Mouse (Mus musculus) midbrain, embryonic 15.5 days (tissue): ENCODE results near the gene Lmf2. TPM values are rescaled to one million over a fixed set of nuclear protein-coding genes. Genes with fewer than 3 reads are reported as not detected.
A peak's percentile ranks its signal among the peaks of the same experiment; 100 is the strongest.

Experiments
- ATAC-seq: fragments of 200-750 bp; cut with Nextera tagmentation; replicated peaks from 2 replicates; pipeline ENCODE4 v1.8.0; 2017; ENCODE audit warnings: moderate TSS enrichment
- H3K27ac ChIP-seq: fragments of 300-500 bp; sonication (generic); 2 replicates; pipeline ENCODE4 v1.5.1; 2015; ENCODE audit warnings: mild to moderate bottlenecking, inconsistent platforms
- H3K27me3 ChIP-seq: fragments of 300-500 bp; sonication (generic); replicated peaks from 2 replicates; pipeline ENCODE4 v1.6.1; 2015; ENCODE audit warnings: inconsistent platforms
- H3K36me3 ChIP-seq: fragments of 300-500 bp; sonication (generic); replicated peaks from 2 replicates; pipeline ENCODE4 v1.6.1; 2015; ENCODE audit warnings: inconsistent platforms
- H3K4me1 ChIP-seq: fragments of 300-500 bp; sonication (generic); 2 replicates; pipeline ENCODE4 v1.6.1; 2015; ENCODE audit warnings: inconsistent platforms
- H3K4me2 ChIP-seq: fragments of 300-500 bp; sonication (generic); 2 replicates; pipeline ENCODE4 v1.6.1; 2015; ENCODE audit warnings: inconsistent platforms, mild to moderate bottlenecking, moderate library complexity
- H3K4me3 ChIP-seq: fragments of 300-500 bp; sonication (generic); 2 replicates; pipeline ENCODE4 v1.5.1; 2015; ENCODE audit warnings: mild to moderate bottlenecking, inconsistent platforms
- H3K9ac ChIP-seq: fragments of 300-500 bp; sonication (generic); 2 replicates; pipeline ENCODE4 v1.6.1; 2015; ENCODE audit warnings: mild to moderate bottlenecking, inconsistent platforms
- H3K9me3 ChIP-seq: fragments of 300-500 bp; sonication (generic); 2 replicates; pipeline ENCODE4 v1.6.1; 2016; ENCODE audit warnings: inconsistent platforms
- WGBS: fragments of 180-500 bp; shearing (Covaris S2); methylation state at CpG from one replicate; pipeline ENCODE4 v1.1.7; 2015; ENCODE audit warnings: mixed read lengths; 5-methylcytosine and 5-hydroxymethylcytosine counted together
- polyA plus RNA-seq: library from polyadenylated mRNA; unstranded; fragments of >200 nt; fragmentation: Nextera tagmentation; extraction: Ambion mirVana; gene quantifications from 2 replicates; pipeline ENCODE4 v1.2.1, GENCODE M21; 2015

Gene Lmf2
- polyA plus RNA-seq, 1 experiment from 2014 or later: 30.5 TPM

GRCm38 (mm10) chr15:89377938-89378828, 22.7 kb upstream of the Lmf2 start:
- peak overlapping the region; percentile 69 for H3K4me2 ChIP-seq

GRCm38 (mm10) chr15:89377362-89377761, 21.9 kb upstream of the Lmf2 start:
- ATAC-seq: no peak
- Histone ChIP-seq H3K27me3 (peaks cover 42% of the 10 kb centered on the region), H3K36me3 (no peaks in the 10 kb centered on the region), H3K27ac (no peak overlapping the region), H3K4me1 (peaks cover 34% of the 10 kb centered on the region), H3K9me3 (no peaks in the 10 kb centered on the region), H3K9ac (no peak overlapping the region), H3K4me2 (no peak overlapping the region), H3K4me3 (no peak overlapping the region)
- 5% methylated on average over 18 of the region's 18 CpGs for WGBS

More at GRCm38 (mm10) chr15:89377938-89378828, 22.7 kb upstream of the Lmf2 start:
- Histone ChIP-seq H3K27ac (no peak overlapping the region), H3K4me3 (peak overlapping the region; percentile 34), H3K4me1 (peaks cover 26% of the 10 kb centered on the region), H3K9me3 (no peaks in the 10 kb centered on the region), H3K27me3 (peaks cover 42% of the 10 kb centered on the region), H3K36me3 (no peaks in the 10 kb centered on the region), H3K9ac (peak overlapping the region; percentile 36)
- 11% methylated on average over 46 of the region's 46 CpGs for WGBS
- ATAC-seq: no peak

- no peaks in the 10 kb centered on the region for H3K9me3 ChIP-seq
- H3K36me3 ChIP-seq: peaks cover 3% of the 10 kb centered on the region; the same call in 1 of the 2 replicates
- no peak for ATAC-seq
- 24% methylated on average over 16 of the region's 16 CpGs for WGBS
- peaks cover 42% of the 10 kb centered on the region for H3K27me3 ChIP-seq
- no peak within 1 kb of the TSS for H3K9ac ChIP-seq
- no peak within 1 kb of the TSS for H3K4me2 ChIP-seq
- H3K27ac ChIP-seq: no peak within 1 kb of the TSS
- no peak within 1 kb of the TSS for H3K4me3 ChIP-seq
- H3K4me1 ChIP-seq: peaks cover 34% of the 10 kb centered on the region
These were observed 21.5 kb upstream of the Lmf2 start, which contains the start of gene Tymp for GRCm38 (mm10) chr15:89376957-89377356. TSS of gene Tymp (minus strand) at chr15:89377039.

- ATAC-seq: no peak
- WGBS: 79% methylated on average over 7 of the region's 7 CpGs
- H3K4me2 ChIP-seq: no peak overlapping the region
- H3K9ac ChIP-seq: no peak overlapping the region
- H3K4me1 ChIP-seq: peaks cover 34% of the 10 kb centered on the region
- H3K4me3 ChIP-seq: no peak overlapping the region
- H3K36me3 ChIP-seq: peaks cover 12% of the 10 kb centered on the region; the same call in 1 of the 2 replicates
- no peak overlapping the region for H3K27ac ChIP-seq
- H3K27me3 ChIP-seq: peaks cover 42% of the 10 kb centered on the region
- no peaks in the 10 kb centered on the region for H3K9me3 ChIP-seq
These were observed 20.6 kb upstream of the Lmf2 start for GRCm38 (mm10) chr15:89376040-89376439.

DNA sequence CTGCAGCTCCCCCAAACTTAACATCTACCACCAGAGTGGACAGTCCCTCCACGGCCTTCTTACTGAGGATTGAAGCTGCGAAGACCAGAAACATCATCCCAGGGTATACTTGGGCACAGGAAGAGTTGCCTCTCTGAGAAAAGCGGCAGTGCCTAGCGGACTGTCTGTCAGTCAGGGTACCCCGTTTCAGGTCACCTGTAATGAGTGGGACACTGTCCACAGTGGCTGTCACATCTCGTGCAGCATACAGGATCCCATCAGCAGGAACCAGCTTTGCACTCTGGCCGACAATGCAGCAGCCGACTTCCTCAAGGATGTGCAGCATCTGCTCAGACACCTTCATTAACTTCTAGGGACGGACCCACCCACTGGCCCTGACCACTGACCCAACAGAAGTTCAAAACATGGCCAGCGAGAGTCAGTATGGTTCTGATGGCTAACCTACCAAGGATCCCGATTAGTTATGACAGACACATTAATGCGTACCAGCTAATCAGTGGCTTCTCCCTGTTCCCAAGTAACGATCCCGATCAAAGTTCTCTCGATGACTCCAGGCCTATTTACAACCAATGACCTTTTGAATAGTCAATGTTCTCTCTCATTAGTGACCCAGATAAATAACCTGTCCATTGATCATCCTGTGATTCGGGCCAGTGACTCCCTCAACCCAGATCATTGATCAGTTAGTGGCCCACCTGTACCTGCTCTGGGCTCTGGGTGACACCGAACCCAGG, 19.5 kb upstream of the Lmf2 start:
- no peak for ATAC-seq
- H3K9ac ChIP-seq: no peak overlapping the region
- peaks cover 23% of the 10 kb centered on the region; the same call in 1 of the 2 replicates for H3K36me3 ChIP-seq
- H3K27me3 ChIP-seq: peaks cover 39% of the 10 kb centered on the region
- H3K4me1 ChIP-seq: peaks cover 34% of the 10 kb centered on the region
- H3K27ac ChIP-seq: no peak overlapping the region
- WGBS: 93% methylated on average over 17 of the region's 17 CpGs
- no peak overlapping the region for H3K4me3 ChIP-seq
- H3K9me3 ChIP-seq: no peaks in the 10 kb centered on the region
- peak overlapping the region; percentile 85 for H3K4me2 ChIP-seq

DNA sequence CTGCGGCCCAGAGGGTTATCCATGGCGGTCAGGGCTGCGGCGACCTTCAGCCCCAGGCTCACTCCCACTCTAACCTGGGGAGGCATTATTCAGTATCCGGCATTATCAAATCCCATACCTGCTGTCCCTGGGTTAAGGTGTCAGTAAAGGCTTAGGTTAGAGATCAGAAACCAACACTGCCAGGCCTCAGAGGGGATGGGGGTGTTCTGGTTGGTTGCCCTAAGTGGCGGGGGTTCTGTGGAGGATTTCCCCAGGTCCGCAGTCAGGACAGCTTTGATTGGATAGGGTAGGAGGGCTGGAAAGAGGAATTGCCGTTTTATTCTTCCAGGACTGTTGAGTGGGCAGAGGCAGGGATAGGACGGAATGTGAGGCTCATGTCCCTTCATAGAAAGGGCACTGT, 18.9 kb upstream of the Lmf2 start:
- Histone ChIP-seq H3K9ac (peak overlapping the region; percentile 85), H3K27me3 (peaks cover 35% of the 10 kb centered on the region), H3K27ac (peak overlapping the region; percentile 95), H3K4me2 (peak overlapping the region; percentile 85), H3K4me1 (peaks cover 31% of the 10 kb centered on the region), H3K4me3 (peak overlapping the region; percentile 88), H3K36me3 (peaks cover 28% of the 10 kb centered on the region), H3K9me3 (no peaks in the 10 kb centered on the region)
- no peak; the same call in 1 of the 2 replicates for ATAC-seq
- 45% methylated on average over 9 of the region's 9 CpGs for WGBS

GRCm38 (mm10) chr15:89373762-89374248, 18.3 kb upstream of the Lmf2 start, which contains the start of gene Sco2:
TSS of gene Sco2 (minus strand) at chr15:89373846.
- under 1% methylated on average over 42 of the region's 42 CpGs for WGBS
- Histone ChIP-seq H3K4me1 (peaks cover 26% of the 10 kb centered on the region), H3K27ac (peak within 1 kb of the TSS; percentile 95), H3K4me3 (peak within 1 kb of the TSS; percentile 88), H3K36me3 (peaks cover 34% of the 10 kb centered on the region), H3K27me3 (peaks cover 30% of the 10 kb centered on the region), H3K9ac (peak within 1 kb of the TSS; percentile 85), H3K4me2 (peak within 1 kb of the TSS; percentile 85), H3K9me3 (no peaks in the 10 kb centered on the region)
- ATAC-seq: peak; percentile 91

DNA sequence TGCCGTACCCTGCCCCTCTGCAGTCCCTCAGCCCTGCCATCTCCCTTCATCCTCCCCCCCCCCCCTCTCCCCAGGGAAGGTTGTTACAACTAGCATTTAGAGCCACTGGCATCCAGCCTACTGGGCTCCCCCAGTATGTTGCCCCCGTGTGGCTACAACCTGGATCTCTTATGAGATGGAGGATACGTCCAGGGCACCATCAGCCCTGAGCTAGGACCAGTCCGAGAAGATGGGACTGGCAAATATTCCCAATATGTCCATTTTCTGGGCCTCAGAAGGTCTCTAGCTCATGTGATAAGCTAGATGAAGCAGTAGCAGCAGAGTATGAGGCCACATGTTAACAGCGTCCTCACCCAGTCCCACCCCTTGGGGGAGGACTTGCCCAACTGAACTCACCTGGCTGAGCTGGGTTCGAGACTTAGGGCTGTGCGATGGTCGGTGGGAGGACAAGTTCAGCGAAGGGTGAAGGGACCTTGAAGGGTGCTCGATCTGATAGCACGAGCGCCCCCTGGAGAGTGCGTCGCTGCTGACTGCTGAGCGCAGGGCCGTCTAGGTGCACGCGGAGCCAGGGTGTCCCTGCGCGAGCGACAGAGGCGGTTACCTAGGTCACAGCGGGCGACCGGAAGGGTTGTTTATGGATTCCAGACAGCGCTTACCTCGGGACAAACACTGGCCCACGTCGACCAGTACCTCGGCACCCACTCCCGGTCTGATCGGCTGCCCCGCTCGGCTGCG, 17.7 kb upstream of the Lmf2 start:
- Histone ChIP-seq H3K36me3 (peaks cover 37% of the 10 kb centered on the region), H3K4me3 (peak overlapping the region; percentile 88), H3K4me1 (peaks cover 20% of the 10 kb centered on the region), H3K27ac (peak overlapping the region; percentile 95), H3K27me3 (peaks cover 24% of the 10 kb centered on the region), H3K9ac (peak overlapping the region; percentile 85), H3K4me2 (peak overlapping the region; percentile 85), H3K9me3 (no peaks in the 10 kb centered on the region)
- ATAC-seq: peak; percentile 80
- WGBS: 1% methylated on average over 35 of the region's 35 CpGs

DNA sequence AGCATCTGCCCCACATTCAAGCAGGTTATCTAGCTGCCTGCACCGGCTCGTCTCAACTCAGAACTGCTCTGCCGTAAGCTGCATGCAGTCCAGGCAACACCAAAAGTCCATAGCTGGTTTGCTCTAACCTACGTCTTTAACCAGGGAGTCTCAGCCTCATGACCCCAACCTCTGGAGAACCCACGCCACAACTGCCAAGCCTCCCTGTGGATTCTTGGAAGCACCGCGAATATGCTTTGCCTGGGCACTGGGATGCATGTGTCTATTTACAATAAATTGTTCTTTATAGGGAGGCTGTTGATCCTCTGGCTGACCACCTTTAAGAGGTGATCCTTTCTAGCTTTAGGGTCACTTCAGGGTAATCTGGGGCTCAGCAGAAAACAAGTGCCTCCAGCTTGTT, 17.1 kb upstream of the Lmf2 start:
- Histone ChIP-seq H3K9me3 (no peaks in the 10 kb centered on the region), H3K4me1 (peaks cover 17% of the 10 kb centered on the region), H3K4me2 (peak overlapping the region; percentile 85), H3K27me3 (peaks cover 17% of the 10 kb centered on the region), H3K36me3 (peaks cover 44% of the 10 kb centered on the region), H3K27ac (no peak overlapping the region), H3K9ac (no peak overlapping the region; the same call in 1 of the 2 replicates), H3K4me3 (peak overlapping the region; percentile 88)
- no peak for ATAC-seq
- 88% methylated on average over 7 of the region's 7 CpGs for WGBS

- Histone ChIP-seq H3K9ac (no peak overlapping the region), H3K36me3 (peaks cover 48% of the 10 kb centered on the region), H3K4me1 (peaks cover 17% of the 10 kb centered on the region), H3K27ac (no peak overlapping the region), H3K27me3 (peaks cover 12% of the 10 kb centered on the region), H3K4me3 (no peak overlapping the region), H3K9me3 (no peaks in the 10 kb centered on the region), H3K4me2 (no peak overlapping the region)
- ATAC-seq: no peak
- 86% methylated on average over 13 of the region's 13 CpGs for WGBS
These were observed 16.6 kb upstream of the Lmf2 start for GRCm38 (mm10) chr15:89372068-89372467.

DNA sequence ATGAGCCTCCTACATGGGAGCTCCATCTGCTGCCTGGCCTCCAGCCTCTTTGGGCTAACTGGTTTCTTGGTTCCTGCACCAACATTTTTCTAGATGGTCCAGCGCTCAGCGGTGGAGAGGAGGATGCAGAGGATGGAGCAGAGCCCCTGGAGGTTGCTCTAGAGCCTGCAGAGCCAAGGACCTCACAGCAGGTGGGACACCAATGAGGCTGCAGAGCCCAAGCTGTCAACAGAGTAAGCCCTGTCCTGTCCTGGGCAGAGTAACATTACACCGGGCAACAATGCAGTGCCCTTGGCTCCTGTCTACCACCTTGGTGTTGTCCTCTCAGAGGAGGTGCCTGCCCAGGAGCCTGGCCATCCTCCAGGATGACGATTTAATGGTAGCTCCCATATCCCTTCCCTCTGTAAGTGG, 9.7 kb upstream of the Lmf2 start:
- Histone ChIP-seq H3K4me2 (no peak overlapping the region), H3K4me1 (no peaks in the 10 kb centered on the region), H3K27ac (no peak overlapping the region), H3K9me3 (no peaks in the 10 kb centered on the region), H3K9ac (no peak overlapping the region), H3K27me3 (no peaks in the 10 kb centered on the region), H3K4me3 (no peak overlapping the region), H3K36me3 (peaks cover 72% of the 10 kb centered on the region)
- WGBS: 95% methylated on average over 4 of the region's 4 CpGs
- ATAC-seq: no peak
